Mouse (Mus musculus) embryonic facial prominence, embryonic 15.5 days (tissue): ENCODE measurements around the gene Clip3. TPM values are rescaled to one million over a fixed set of nuclear protein-coding genes. Genes with fewer than 3 reads are reported as not detected.

Source experiments
- ATAC-seq: fragments of 200-750 bp; cut with Nextera tagmentation; 2 replicates; pipeline ENCODE4 v1.8.0; 2017; ENCODE audit warnings: low read depth, moderate TSS enrichment; ENCODE audit not compliant: insufficient number of reproducible peaks, low FRiP score, low TSS enrichment
- H3K27ac ChIP-seq: fragments of 300-500 bp; sonication (generic); replicated peaks from 2 replicates; pipeline ENCODE4 v1.5.1; 2015; ENCODE audit warnings: mild to moderate bottlenecking, inconsistent platforms
- H3K27me3 ChIP-seq: fragments of 300-500 bp; sonication (generic); 2 replicates; pipeline ENCODE4 v1.6.1; 2015; ENCODE audit warnings: inconsistent platforms
- H3K36me3 ChIP-seq: fragments of 300-500 bp; sonication (generic); 2 replicates; pipeline ENCODE4 v1.6.1; 2015; ENCODE audit warnings: mild to moderate bottlenecking, inconsistent platforms
- H3K4me1 ChIP-seq: fragments of 300-500 bp; sonication (generic); 2 replicates; pipeline ENCODE4 v1.6.1; 2015; ENCODE audit warnings: inconsistent platforms
- H3K4me2 ChIP-seq: fragments of 300-500 bp; sonication (generic); replicated peaks from 2 replicates; pipeline ENCODE4 v1.6.1; 2015; ENCODE audit warnings: mild to moderate bottlenecking, inconsistent platforms
- H3K4me3 ChIP-seq: fragments of 300-500 bp; sonication (generic); replicated peaks from 2 replicates; pipeline ENCODE4 v1.5.1; 2015; ENCODE audit warnings: mild to moderate bottlenecking, inconsistent platforms
- H3K9ac ChIP-seq: fragments of 300-500 bp; sonication (generic); 2 replicates; pipeline ENCODE4 v1.6.1; 2015; ENCODE audit warnings: inconsistent platforms
- H3K9me3 ChIP-seq: fragments of 300-500 bp; sonication (generic); replicated peaks from 2 replicates; pipeline ENCODE4 v1.6.1; 2016; ENCODE audit warnings: inconsistent platforms
- WGBS: fragments of 180-500 bp; shearing (Covaris S2); methylation state at CpG from one replicate; pipeline ENCODE4 v1.1.7; 2015; 5-methylcytosine and 5-hydroxymethylcytosine counted together
- polyA plus RNA-seq: library from polyadenylated mRNA; unstranded; fragments of >200 nt; fragmentation: Nextera tagmentation; extraction: Ambion mirVana; gene quantifications from 2 replicates; pipeline ENCODE4 v1.2.1, GENCODE M21; 2015

The Clip3 gene
- polyA plus RNA-seq, 1 experiment from 2014 or later, result 47.3 TPM

- H3K9me3 ChIP-seq, result no peaks in the 10 kb centered on the region
- peak overlapping the region; percentile 43 for H3K4me3 ChIP-seq
- H3K36me3 ChIP-seq, result peaks cover 10% of the 10 kb centered on the region; the same call in 1 of the 2 replicates
- peak overlapping the region; percentile 9; the same call in 1 of the 2 replicates for H3K9ac ChIP-seq
- peak overlapping the region; percentile 47 for H3K4me2 ChIP-seq
- 65% methylated on average over 13 of the region's 13 CpGs for WGBS
- ATAC-seq, result no peak
- H3K27ac ChIP-seq, result no peak overlapping the region
- H3K4me1 ChIP-seq, result peaks cover 14% of the 10 kb centered on the region
- no peaks in the 10 kb centered on the region for H3K27me3 ChIP-seq
These were observed 24.3 kb downstream of the Clip3 start for GRCm38 (mm10) chr7:30315559-30316529.

- Histone ChIP-seq H3K36me3 (no peaks in the 10 kb centered on the region), H3K27me3 (no peaks in the 10 kb centered on the region), H3K4me1 (peaks cover 26% of the 10 kb centered on the region), H3K4me3 (no peak overlapping the region), H3K9me3 (no peaks in the 10 kb centered on the region), H3K27ac (no peak overlapping the region), H3K9ac (no peak overlapping the region), H3K4me2 (no peak overlapping the region)
- 98% methylated on average over 3 of the region's 3 CpGs for WGBS
- no peak for ATAC-seq
These were observed 26.6 kb downstream of the Clip3 start for GRCm38 (mm10) chr7:30318142-30318541.

GRCm38 (mm10) chr7:30320946-30321345 is 29.4 kb downstream of the Clip3 start:
- Histone ChIP-seq H3K27ac (no peak overlapping the region), H3K36me3 (no peaks in the 10 kb centered on the region), H3K27me3 (no peaks in the 10 kb centered on the region), H3K9ac (peak overlapping the region; percentile 13; the same call in 1 of the 2 replicates), H3K4me1 (peaks cover 13% of the 10 kb centered on the region), H3K9me3 (0 out of 2 replicates have a peak, but pooled peaks cover 4% of the 10 kb centered on the region), H3K4me2 (peak overlapping the region; percentile 81), H3K4me3 (peak overlapping the region; percentile 89)
- 69% methylated on average over 2 of the region's 2 CpGs for WGBS
- no peak for ATAC-seq

GRCm38 (mm10) chr7:30321539-30322284 is 30.2 kb downstream of the Clip3 start, which contains the start of gene E130208F15Rik:
TSS of gene E130208F15Rik (plus strand) at chr7:30321740.
- Histone ChIP-seq H3K36me3 (no peaks in the 10 kb centered on the region), H3K4me1 (peaks cover 13% of the 10 kb centered on the region), H3K9me3 (0 out of 2 replicates have a peak, but pooled peaks cover 4% of the 10 kb centered on the region), H3K4me2 (peak within 1 kb of the TSS; percentile 81), H3K9ac (peak within 1 kb of the TSS; percentile 85), H3K4me3 (peak within 1 kb of the TSS; percentile 89), H3K27ac (peak within 1 kb of the TSS; percentile 95), H3K27me3 (no peaks in the 10 kb centered on the region)
- ATAC-seq, result peak; percentile 61
- under 1% methylated on average over 63 of the region's 63 CpGs for WGBS

- H3K4me1 ChIP-seq, result peaks cover 13% of the 10 kb centered on the region
- no peaks in the 10 kb centered on the region for H3K36me3 ChIP-seq
- under 1% methylated on average over 20 of the region's 20 CpGs for WGBS
- peak overlapping the region; percentile 95 for H3K27ac ChIP-seq
- 0 out of 2 replicates have a peak, but pooled peaks cover 4% of the 10 kb centered on the region for H3K9me3 ChIP-seq
- peak overlapping the region; percentile 85 for H3K9ac ChIP-seq
- H3K4me3 ChIP-seq, result peak overlapping the region; percentile 89
- peak overlapping the region; percentile 81 for H3K4me2 ChIP-seq
- peak; percentile 98 for ATAC-seq
- H3K27me3 ChIP-seq, result no peaks in the 10 kb centered on the region
These were observed 30.7 kb downstream of the Clip3 start for GRCm38 (mm10) chr7:30322285-30322667.

- WGBS, result 25% methylated on average over 6 of the region's 6 CpGs
- Histone ChIP-seq H3K27ac (peak overlapping the region; percentile 95), H3K4me3 (peak overlapping the region; percentile 89), H3K4me1 (peaks cover 13% of the 10 kb centered on the region), H3K4me2 (peak overlapping the region; percentile 81), H3K9ac (no peak overlapping the region), H3K9me3 (0 out of 2 replicates have a peak, but pooled peaks cover 4% of the 10 kb centered on the region), H3K36me3 (no peaks in the 10 kb centered on the region), H3K27me3 (no peaks in the 10 kb centered on the region)
- no peak for ATAC-seq
These were observed 31.3 kb downstream of the Clip3 start for GRCm38 (mm10) chr7:30322865-30323264.

GRCm38 (mm10) chr7:30323795-30324194 is 32.3 kb downstream of the Clip3 start, which contains the start of gene Sdhaf1:
TSS of gene Sdhaf1 (minus strand) at chr7:30323895.
- peak within 1 kb of the TSS; percentile 89 for H3K4me3 ChIP-seq
- no peak within 1 kb of the TSS for H3K9ac ChIP-seq
- WGBS, result 66% methylated on average over 3 of the region's 3 CpGs
- peak within 1 kb of the TSS; percentile 95 for H3K27ac ChIP-seq
- peaks cover 13% of the 10 kb centered on the region for H3K4me1 ChIP-seq
- no peaks in the 10 kb centered on the region for H3K36me3 ChIP-seq
- H3K9me3 ChIP-seq, result 0 out of 2 replicates have a peak, but pooled peaks cover 4% of the 10 kb centered on the region
- no peaks in the 10 kb centered on the region for H3K27me3 ChIP-seq
- no peak for ATAC-seq
- peak within 1 kb of the TSS; percentile 81 for H3K4me2 ChIP-seq

- Histone ChIP-seq H3K27ac (no peak overlapping the region), H3K9ac (no peak overlapping the region), H3K4me1 (peaks cover 13% of the 10 kb centered on the region), H3K27me3 (no peaks in the 10 kb centered on the region), H3K36me3 (no peaks in the 10 kb centered on the region), H3K9me3 (0 out of 2 replicates have a peak, but pooled peaks cover 4% of the 10 kb centered on the region), H3K4me3 (no peak overlapping the region), H3K4me2 (no peak overlapping the region)
- no peak for ATAC-seq
- WGBS, result 79% methylated on average over 5 of the region's 5 CpGs
These were observed 32.9 kb downstream of the Clip3 start for GRCm38 (mm10) chr7:30324300-30324944.

GRCm38 (mm10) chr7:30325364-30325763 is 33.8 kb downstream of the Clip3 start:
- Histone ChIP-seq H3K4me2 (no peak overlapping the region), H3K9ac (no peak overlapping the region), H3K27me3 (no peaks in the 10 kb centered on the region), H3K27ac (no peak overlapping the region), H3K36me3 (no peaks in the 10 kb centered on the region), H3K4me3 (no peak overlapping the region), H3K9me3 (0 out of 2 replicates have a peak, but pooled peaks cover 4% of the 10 kb centered on the region), H3K4me1 (peaks cover 13% of the 10 kb centered on the region)
- WGBS, result 49% methylated on average over 2 of the region's 2 CpGs
- no peak for ATAC-seq

GRCm38 (mm10) chr7:30326427-30326826 is 34.9 kb downstream of the Clip3 start:
- Histone ChIP-seq H3K27ac (no peak overlapping the region), H3K36me3 (no peaks in the 10 kb centered on the region), H3K27me3 (no peaks in the 10 kb centered on the region; the same call in 1 of the 2 replicates), H3K4me1 (peaks cover 6% of the 10 kb centered on the region), H3K9me3 (0 out of 2 replicates have a peak, but pooled peaks cover 4% of the 10 kb centered on the region), H3K4me2 (no peak overlapping the region), H3K4me3 (no peak overlapping the region), H3K9ac (no peak overlapping the region)
- no peak for ATAC-seq
